Mouse (Mus musculus): ENCODE data around the gene Endou. TPM values are rescaled to one million over a fixed set of nuclear protein-coding genes. Genes with fewer than 3 reads are reported as not detected.

Endou gene
- polyA plus RNA-seq (2015; fragmentation: Nextera tagmentation; extraction: Ambion mirVana) = 0.17 and 0.31 TPM in 2 replicates

GRCm38 (mm10) chr15:97731111-97731510 is at the start of gene Endou:
Endou (minus strand) TSS chr15:97731339.
- no peaks in the 10 kb centered on the region for H3K36me3 ChIP-seq
- H3K9me3 ChIP-seq = no peaks in the 10 kb centered on the region
- H3K27ac ChIP-seq = no peak within 1 kb of the TSS
- no peak within 1 kb of the TSS for H3K4me3 ChIP-seq (replicated peaks)
- H3K9ac ChIP-seq (replicated peaks) = no peak within 1 kb of the TSS
- H3K4me2 ChIP-seq (replicated peaks) = no peak within 1 kb of the TSS
- no peak for ATAC-seq
- no peaks in the 10 kb centered on the region for H3K27me3 ChIP-seq
- H3K4me1 ChIP-seq (replicated peaks) = no peaks in the 10 kb centered on the region
- WGBS = 94% methylated on average over 8 of the region's 8 CpGs

- Histone ChIP-seq H3K4me2 (replicated peaks) (no peak overlapping the region), H3K9ac (replicated peaks) (no peak overlapping the region), H3K4me1 (replicated peaks) (peaks cover 14% of the 10 kb centered on the region), H3K27me3 (peaks cover 27% of the 10 kb centered on the region), H3K36me3 (no peaks in the 10 kb centered on the region), H3K4me3 (replicated peaks) (no peak overlapping the region), H3K9me3 (no peaks in the 10 kb centered on the region), H3K27ac (no peak overlapping the region)
- no peak for ATAC-seq
- WGBS = 69% methylated on average over 12 of the region's 12 CpGs
Observed at GRCm38 (mm10) chr15:97780611-97781031, 49.5 kb upstream of the Endou start.

- Histone ChIP-seq H3K4me3 (replicated peaks) (no peak overlapping the region), H3K36me3 (no peaks in the 10 kb centered on the region), H3K27me3 (peaks cover 27% of the 10 kb centered on the region), H3K9me3 (no peaks in the 10 kb centered on the region), H3K27ac (no peak overlapping the region), H3K4me2 (replicated peaks) (no peak overlapping the region), H3K4me1 (replicated peaks) (peaks cover 9% of the 10 kb centered on the region), H3K9ac (replicated peaks) (no peak overlapping the region)
- ATAC-seq = no peak
- 72% methylated on average over 1 of the region's 1 CpGs for WGBS
Observed at GRCm38 (mm10) chr15:97779576-97779975, 48.4 kb upstream of the Endou start.

- Histone ChIP-seq H3K4me3 (replicated peaks) (no peak within 1 kb of the TSS), H3K9me3 (no peaks in the 10 kb centered on the region), H3K27ac (no peak within 1 kb of the TSS), H3K4me2 (replicated peaks) (no peak within 1 kb of the TSS), H3K4me1 (replicated peaks) (peaks cover 12% of the 10 kb centered on the region), H3K36me3 (no peaks in the 10 kb centered on the region), H3K9ac (replicated peaks) (no peak within 1 kb of the TSS), H3K27me3 (peaks cover 27% of the 10 kb centered on the region)
- no peak for ATAC-seq
- WGBS = 78% methylated on average over 8 of the region's 8 CpGs
Observed at GRCm38 (mm10) chr15:97778311-97779098, 47.4 kb upstream of the Endou start, which contains the start of gene Slc48a1. Slc48a1 (plus strand) TSS chr15:97778520.

GRCm38 (mm10) chr15:97776919-97777318 is 45.8 kb upstream of the Endou start:
- WGBS = 86% methylated on average over 6 of the region's 6 CpGs
- Histone ChIP-seq H3K36me3 (no peaks in the 10 kb centered on the region), H3K4me2 (replicated peaks) (no peak overlapping the region), H3K9ac (replicated peaks) (no peak overlapping the region), H3K27ac (no peak overlapping the region), H3K4me3 (replicated peaks) (no peak overlapping the region), H3K9me3 (no peaks in the 10 kb centered on the region), H3K27me3 (peaks cover 22% of the 10 kb centered on the region), H3K4me1 (replicated peaks) (peaks cover 11% of the 10 kb centered on the region)
- ATAC-seq = no peak

- peaks cover 20% of the 10 kb centered on the region for H3K27me3 ChIP-seq
- no peaks in the 10 kb centered on the region for H3K36me3 ChIP-seq
- WGBS = 7% methylated on average over 8 of the region's 8 CpGs
- H3K9ac ChIP-seq (replicated peaks) = no peak overlapping the region
- H3K4me1 ChIP-seq (replicated peaks) = 0 out of 2 replicates have a peak, but pooled peaks cover 9% of the 10 kb centered on the region
- no peaks in the 10 kb centered on the region for H3K9me3 ChIP-seq
- H3K4me3 ChIP-seq (replicated peaks) = no peak overlapping the region
- no peak overlapping the region for H3K4me2 ChIP-seq (replicated peaks)
- H3K27ac ChIP-seq = no peak overlapping the region
- peak; percentile 59; the same call in 1 of the 2 replicates for ATAC-seq
Observed at GRCm38 (mm10) chr15:97776514-97776913, 45.4 kb upstream of the Endou start.

GRCm38 (mm10) chr15:97773961-97774370 is 42.8 kb upstream of the Endou start:
- H3K27ac ChIP-seq = 0 out of 2 replicates have a peak overlapping the region, but pooled peaks have one; percentile 4
- no peaks in the 10 kb centered on the region for H3K9me3 ChIP-seq
- no peak overlapping the region for H3K4me3 ChIP-seq (replicated peaks)
- H3K9ac ChIP-seq (replicated peaks) = no peak overlapping the region
- H3K4me1 ChIP-seq (replicated peaks) = 0 out of 2 replicates have a peak, but pooled peaks cover 9% of the 10 kb centered on the region
- H3K27me3 ChIP-seq = peaks cover 37% of the 10 kb centered on the region
- no peak overlapping the region for H3K4me2 ChIP-seq (replicated peaks)
- no peak for ATAC-seq
- 75% methylated on average over 5 of the region's 5 CpGs for WGBS
- H3K36me3 ChIP-seq = no peaks in the 10 kb centered on the region

- Histone ChIP-seq H3K4me2 (replicated peaks) (no peak overlapping the region), H3K27ac (no peak overlapping the region), H3K4me1 (replicated peaks) (peaks cover 15% of the 10 kb centered on the region), H3K9me3 (no peaks in the 10 kb centered on the region), H3K36me3 (no peaks in the 10 kb centered on the region), H3K27me3 (peaks cover 43% of the 10 kb centered on the region), H3K9ac (replicated peaks) (no peak overlapping the region), H3K4me3 (replicated peaks) (no peak overlapping the region)
- ATAC-seq = no peak
- WGBS = 38% methylated on average over 5 of the region's 5 CpGs
Observed at GRCm38 (mm10) chr15:97773108-97773507, 42.0 kb upstream of the Endou start.

GRCm38 (mm10) chr15:97770280-97770679 is 39.1 kb upstream of the Endou start:
- H3K27me3 ChIP-seq = peaks cover 63% of the 10 kb centered on the region
- ATAC-seq = no peak
- no peak overlapping the region for H3K4me3 ChIP-seq (replicated peaks)
- WGBS = 77% methylated on average over 8 of the region's 8 CpGs
- H3K27ac ChIP-seq = no peak overlapping the region
- H3K4me2 ChIP-seq (replicated peaks) = no peak overlapping the region
- no peaks in the 10 kb centered on the region for H3K9me3 ChIP-seq
- no peaks in the 10 kb centered on the region for H3K36me3 ChIP-seq
- H3K4me1 ChIP-seq (replicated peaks) = peaks cover 44% of the 10 kb centered on the region
- H3K9ac ChIP-seq (replicated peaks) = no peak overlapping the region

GRCm38 (mm10) chr15:97768192-97768591 is 37.1 kb upstream of the Endou start:
- peak overlapping the region; percentile 53 for H3K9ac ChIP-seq (replicated peaks)
- no peaks in the 10 kb centered on the region for H3K9me3 ChIP-seq
- H3K36me3 ChIP-seq = no peaks in the 10 kb centered on the region
- peak; percentile 18; the same call in 1 of the 2 replicates for ATAC-seq
- peaks cover 79% of the 10 kb centered on the region for H3K27me3 ChIP-seq
- H3K4me2 ChIP-seq (replicated peaks) = peak overlapping the region; percentile 81
- WGBS = 1% methylated on average over 18 of the region's 18 CpGs
- H3K27ac ChIP-seq = 0 out of 2 replicates have a peak overlapping the region, but pooled peaks have one; percentile 1
- peaks cover 40% of the 10 kb centered on the region for H3K4me1 ChIP-seq (replicated peaks)
- H3K4me3 ChIP-seq (replicated peaks) = peak overlapping the region; percentile 45

GRCm38 (mm10) chr15:97767280-97768186 is 36.4 kb upstream of the Endou start, which contains the start of gene Rapgef3:
Rapgef3 (minus strand) TSS chr15:97767972.
- H3K9ac ChIP-seq (replicated peaks) = peak within 1 kb of the TSS; percentile 53
- H3K9me3 ChIP-seq = no peaks in the 10 kb centered on the region
- ATAC-seq = peak; percentile 80
- peak within 1 kb of the TSS; percentile 1; the same call in 1 of the 2 replicates for H3K27ac ChIP-seq
- H3K36me3 ChIP-seq = no peaks in the 10 kb centered on the region
- peaks cover 35% of the 10 kb centered on the region for H3K4me1 ChIP-seq (replicated peaks)
- under 1% methylated on average over 33 of the region's 44 CpGs for WGBS
- peak within 1 kb of the TSS; percentile 45 for H3K4me3 ChIP-seq (replicated peaks)
- H3K27me3 ChIP-seq = peaks cover 75% of the 10 kb centered on the region
- peak within 1 kb of the TSS; percentile 81 for H3K4me2 ChIP-seq (replicated peaks)

Data from midbrain, embryonic 13.5 days (tissue).